ENCODE assay signal across 8 mouse cellular contexts in the genomic region with DNA sequence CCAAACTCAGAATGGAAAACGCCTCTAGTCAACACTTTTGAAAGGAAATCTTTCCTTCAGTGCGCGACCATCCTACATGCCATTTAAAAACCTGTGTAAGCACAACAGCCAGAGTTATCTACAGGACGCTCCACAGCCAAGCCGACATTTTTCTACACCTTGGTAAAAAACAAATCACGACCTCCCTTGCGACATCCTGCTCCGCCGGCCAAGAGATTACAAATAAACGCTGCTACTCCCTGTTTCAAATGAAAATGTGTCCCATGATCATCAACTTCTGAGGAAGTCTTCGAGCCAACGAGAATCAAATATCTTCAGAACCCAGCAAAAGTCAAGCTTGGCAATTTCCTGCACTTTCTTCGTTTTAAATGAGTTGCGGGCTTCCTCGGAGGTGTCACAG. TPM values are rescaled to one million over a fixed set of nuclear protein-coding genes. Genes with fewer than 3 reads are reported as not detected.
A peak's percentile ranks its signal among the peaks of the same experiment; 100 is the strongest.
DNase-seq lines count a peak whose midpoint lies in the region; ATAC-seq and TF ChIP-seq lines count a peak whose summit lies in the region.

No protein-coding gene starts in this region.

- H3K4me2 ChIP-seq in hindbrain, embryonic 11.5 days (replicated peaks; ENCODE audit: low read depth, low read length) = peak overlapping the region; percentile 47
- peak overlapping the region; percentile 74 for H3K4me2 ChIP-seq in lung, postnatal 0 days (replicated peaks; ENCODE audit: low read depth, low read length)

- no peak for TF ChIP-seq CTCF in G1E (IDR thresholded peaks at IDR 0.05; ENCODE audit: low read depth, low read length)
- TF ChIP-seq CTCF in lung, postnatal 0 days (IDR thresholded peaks at IDR 0.05) = no peak

- H3K4me1 ChIP-seq in G1E (ENCODE audit: insufficient read depth, low read depth, low read length) = peaks cover 48% of the 10 kb centered on the region
- H3K4me1 ChIP-seq in hindbrain, embryonic 11.5 days (replicated peaks; ENCODE audit: control insufficient read depth, insufficient read depth, low read length) = peaks cover 6% of the 10 kb centered on the region
- H3K4me1 ChIP-seq in lung, postnatal 0 days (ENCODE audit: insufficient read depth, low read depth, low read length) = peaks cover 13% of the 10 kb centered on the region

- no peaks in the 10 kb centered on the region for H3K9me3 ChIP-seq in G1E (replicated peaks)
- no peaks in the 10 kb centered on the region for H3K9me3 ChIP-seq in hindbrain, embryonic 11.5 days (ENCODE audit: control insufficient read depth, low read length)
- H3K9me3 ChIP-seq in lung, postnatal 0 days (ENCODE audit: low read length) = no peaks in the 10 kb centered on the region

- H3K36me3 ChIP-seq in G1E (replicated peaks) = peaks cover 49% of the 10 kb centered on the region
- peaks cover 11% of the 10 kb centered on the region; the same call in 1 of the 2 replicates for H3K36me3 ChIP-seq in hindbrain, embryonic 11.5 days (ENCODE audit: control insufficient read depth, insufficient read depth, low read length)
- H3K36me3 ChIP-seq in lung, postnatal 0 days (ENCODE audit: insufficient read depth, low read length) = peaks cover 18% of the 10 kb centered on the region; the same call in 1 of the 2 replicates

- H3K4me3 ChIP-seq in G1E (ENCODE audit: low read depth, low read length) = peak overlapping the region; percentile 97
- H3K4me3 ChIP-seq in hindbrain, embryonic 11.5 days (ENCODE audit: low read depth, low read length) = peak overlapping the region; percentile 90
- peak overlapping the region; percentile 97 for H3K4me3 ChIP-seq in lung, postnatal 0 days (ENCODE audit: low read depth, low read length)

- 8% methylated on average over 15 of the region's 15 CpGs for WGBS in hindbrain, embryonic 11.5 days
- WGBS in lung, postnatal 0 days = under 1% methylated on average over 15 of the region's 15 CpGs

- no peaks in the 10 kb centered on the region for H3K27me3 ChIP-seq in G1E (ENCODE audit: insufficient read depth, low read length)
- H3K27me3 ChIP-seq in hindbrain, embryonic 11.5 days (ENCODE audit: control insufficient read depth, insufficient read depth, low read length) = no peaks in the 10 kb centered on the region
- H3K27me3 ChIP-seq in lung, postnatal 0 days (replicated peaks; ENCODE audit: insufficient read depth, low read length) = no peaks in the 10 kb centered on the region

- peak; percentile 24 for DNase-seq in cerebellum, adult 8-10 months
- no peak for DNase-seq in cerebellum, adult 9-10 months
- DNase-seq in G1E (ENCODE audit: low spot score) = no peak
- no peak for DNase-seq in hindbrain, embryonic 11.5 days (ENCODE audit: low spot score)
- DNase-seq in lung, postnatal 0 days (ENCODE audit: low spot score) = peak; percentile 59
- DNase-seq in frontal cortex, postnatal 10 days (ENCODE audit: low spot score in 2 of 2) = no peak
- DNase-seq in embryo, embryonic 10 days (ENCODE audit: low spot score) = no peak
- no peak for DNase-seq in cerebellum, adult 11 months

- ATAC-seq in G1E (ENCODE audit: extremely low read depth, insufficient number of reproducible peaks, low FRiP score, poor library complexity, severe bottlenecking) = no peak
- no peak for ATAC-seq in hindbrain, embryonic 11.5 days (ENCODE audit: low FRiP score)
- ATAC-seq in lung, postnatal 0 days = no peak

- no peak overlapping the region for H3K27ac ChIP-seq in hindbrain, embryonic 11.5 days (ENCODE audit: low read depth, low read length)
- peak overlapping the region; percentile 97 for H3K27ac ChIP-seq in lung, postnatal 0 days (ENCODE audit: low read length)

- no peak for TF ChIP-seq EP300 in lung, postnatal 0 days (IDR thresholded peaks at IDR 0.05)

- H3K9ac ChIP-seq in hindbrain, embryonic 11.5 days (ENCODE audit: low read depth, low read length) = peak overlapping the region; percentile 88
- peak overlapping the region; percentile 95 for H3K9ac ChIP-seq in lung, postnatal 0 days (replicated peaks; ENCODE audit: low read depth)

RNA-seq across cellular contexts. Expression of gene Sec16a, which starts 0.6 kb away (rescaled TPM):
- 74.0 and 83.5 TPM in 2 replicates for total RNA-seq in G1E (2014; fragmentation: Nextera tagmentation)
- total RNA-seq in G1E (2017) = 31.9 and 34.4 TPM in 2 replicates
- polyA plus RNA-seq in G1E (2012) = 24.8 and 37.8 TPM in 2 replicates
- 29.6 and 31.2 TPM in 2 replicates for polyA plus RNA-seq in hindbrain, embryonic 11.5 days (2014; fragmentation: Nextera tagmentation; extraction: Ambion mirVana)
- 10.2 and 13.1 TPM in 2 replicates for polyA plus RNA-seq in lung, postnatal 0 days (2015; fragmentation: Nextera tagmentation; extraction: Ambion mirVana)

RNA-seq across cellular contexts. Expression of gene Inpp5e, which starts 35.4 kb away (rescaled TPM):
- total RNA-seq in G1E (2014; fragmentation: Nextera tagmentation) (19.7 and 23.0 TPM in 2 replicates), G1E (2017) (7.6 and 8.2 TPM in 2 replicates)
- 16.0 and 16.2 TPM in 2 replicates for polyA plus RNA-seq in G1E (2012)
- 23.1 and 23.9 TPM in 2 replicates for polyA plus RNA-seq in hindbrain, embryonic 11.5 days (2014; fragmentation: Nextera tagmentation; extraction: Ambion mirVana)
- 11.0 and 11.2 TPM in 2 replicates for polyA plus RNA-seq in lung, postnatal 0 days (2015; fragmentation: Nextera tagmentation; extraction: Ambion mirVana)

RNA-seq across cellular contexts. Expression of gene Pmpca, which starts 55.2 kb away (rescaled TPM):
- total RNA-seq in G1E (2014; fragmentation: Nextera tagmentation) (56.9 and 76.5 TPM in 2 replicates), G1E (2017) (78.8 and 94.3 TPM in 2 replicates)
- 542 and 594 TPM in 2 replicates for polyA plus RNA-seq in G1E (2012)
- 94.4 and 108 TPM in 2 replicates for polyA plus RNA-seq in hindbrain, embryonic 11.5 days (2014; fragmentation: Nextera tagmentation; extraction: Ambion mirVana)
- 39.0 and 42.0 TPM in 2 replicates for polyA plus RNA-seq in lung, postnatal 0 days (2015; fragmentation: Nextera tagmentation; extraction: Ambion mirVana)

RNA-seq across cellular contexts. Expression of gene Entr1, which starts 55.3 kb away (rescaled TPM):
- total RNA-seq in G1E (2014; fragmentation: Nextera tagmentation) = 56.5 and 69.8 TPM in 2 replicates
- 58.2 and 63.7 TPM in 2 replicates for total RNA-seq in G1E (2017)
- polyA plus RNA-seq in G1E (2012) = 68.2 and 71.5 TPM in 2 replicates
- polyA plus RNA-seq in hindbrain, embryonic 11.5 days (2014; fragmentation: Nextera tagmentation; extraction: Ambion mirVana) = 133 and 140 TPM in 2 replicates
- polyA plus RNA-seq in lung, postnatal 0 days (2015; fragmentation: Nextera tagmentation; extraction: Ambion mirVana) = 75.3 and 85.5 TPM in 2 replicates

Comparison
In these comparisons a context has a peak if more than half of its experiments do, and no peak if none do; other contexts are left out.
1. DNase-seq: peak in cerebellum, adult 8-10 months (single experiment) and lung, postnatal 0 days (single experiment); none in cerebellum, adult 9-10 months (single experiment), G1E (single experiment), hindbrain, embryonic 11.5 days (single experiment), frontal cortex, postnatal 10 days (0 of 2), embryo, embryonic 10 days (single experiment) and cerebellum, adult 11 months (single experiment).
2. Peak in every context shown above with its lines, with median percentiles within 50 percentile points of each other: H3K4me3 ChIP-seq.